Mouse (Mus musculus) forebrain, embryonic 15.5 days (tissue): ENCODE results near the gene Haus6. TPM values are rescaled to one million over a fixed set of nuclear protein-coding genes. Genes with fewer than 3 reads are reported as not detected.

ENCODE experiments used
- ATAC-seq: fragments of 200-750 bp; cut with Nextera tagmentation; replicated peaks from 2 replicates; pipeline ENCODE4 v1.8.0; 2017; ENCODE audit warnings: mild to moderate bottlenecking, moderate TSS enrichment, moderate library complexity
- H3K27ac ChIP-seq: fragments of 300-500 bp; sonication (generic); replicated peaks from 2 replicates; pipeline ENCODE4 v1.5.1; 2015; ENCODE audit warnings: mild to moderate bottlenecking, inconsistent platforms
- H3K27me3 ChIP-seq: fragments of 300-500 bp; sonication (generic); 2 replicates; pipeline ENCODE4 v1.6.1; 2015; ENCODE audit warnings: inconsistent platforms
- H3K36me3 ChIP-seq: fragments of 300-500 bp; sonication (generic); 2 replicates; pipeline ENCODE4 v1.6.1; 2015; ENCODE audit warnings: mild to moderate bottlenecking, inconsistent platforms
- H3K4me1 ChIP-seq: fragments of 300-500 bp; sonication (generic); 2 replicates; pipeline ENCODE4 v1.6.1; 2015; ENCODE audit warnings: inconsistent platforms
- H3K4me2 ChIP-seq: fragments of 300-500 bp; sonication (generic); replicated peaks from 2 replicates; pipeline ENCODE4 v1.6.1; 2015; ENCODE audit warnings: mild to moderate bottlenecking, inconsistent platforms
- H3K4me3 ChIP-seq: fragments of 300-500 bp; sonication (generic); 2 replicates; pipeline ENCODE4 v1.5.1; 2015; ENCODE audit warnings: mild to moderate bottlenecking, inconsistent platforms
- H3K9ac ChIP-seq: fragments of 300-500 bp; sonication (generic); replicated peaks from 2 replicates; pipeline ENCODE4 v1.6.1; 2015; ENCODE audit warnings: mild to moderate bottlenecking, inconsistent platforms
- H3K9me3 ChIP-seq: fragments of 300-500 bp; sonication (generic); 2 replicates; pipeline ENCODE4 v1.6.1; 2016; ENCODE audit warnings: inconsistent platforms
- WGBS: fragments of 180-500 bp; shearing (Covaris S2); methylation state at CpG from one replicate; pipeline ENCODE4 v1.1.7; 2015; ENCODE audit warnings: mixed read lengths; 5-methylcytosine and 5-hydroxymethylcytosine counted together
- polyA plus RNA-seq: library from polyadenylated mRNA; unstranded; fragments of >200 nt; fragmentation: Nextera tagmentation; extraction: Ambion mirVana; gene quantifications from 2 replicates; pipeline ENCODE4 v1.2.1, GENCODE M21; 2015

The Haus6 gene
- polyA plus RNA-seq, 1 experiment from 2014 or later = 12.3 TPM

DNA sequence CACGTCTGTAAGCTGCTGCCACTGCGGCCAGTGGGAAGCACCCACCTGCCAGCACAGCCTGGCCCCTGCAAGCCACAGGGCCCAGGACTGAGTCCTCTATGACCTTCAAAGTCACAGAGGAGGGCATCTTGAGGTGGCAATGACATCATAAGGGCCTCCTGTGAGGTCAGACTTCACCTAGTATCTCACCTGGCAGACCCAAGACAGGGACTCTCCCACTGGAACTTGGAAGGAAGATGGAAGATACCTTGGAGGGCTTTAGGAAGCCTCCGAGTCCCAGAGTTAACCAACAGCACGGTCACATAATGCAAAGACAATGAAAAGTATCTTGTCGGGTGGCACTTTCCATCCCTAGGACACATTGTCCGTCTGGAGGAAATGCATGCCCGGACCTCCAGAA lies 53.6 kb downstream of the Haus6 start, which contains the start of gene Saxo1:
Saxo1 (minus strand) TSS at position 101 of the 400 bp plus-strand sequence.
- no peak within 1 kb of the TSS for H3K4me3 ChIP-seq
- no peak for ATAC-seq
- H3K9me3 ChIP-seq = no peaks in the 10 kb centered on the region
- H3K9ac ChIP-seq = no peak within 1 kb of the TSS
- 93% methylated on average over 7 of the region's 7 CpGs for WGBS
- no peak within 1 kb of the TSS for H3K27ac ChIP-seq
- no peak within 1 kb of the TSS for H3K4me2 ChIP-seq
- no peaks in the 10 kb centered on the region for H3K36me3 ChIP-seq
- no peaks in the 10 kb centered on the region for H3K4me1 ChIP-seq
- no peaks in the 10 kb centered on the region for H3K27me3 ChIP-seq

DNA sequence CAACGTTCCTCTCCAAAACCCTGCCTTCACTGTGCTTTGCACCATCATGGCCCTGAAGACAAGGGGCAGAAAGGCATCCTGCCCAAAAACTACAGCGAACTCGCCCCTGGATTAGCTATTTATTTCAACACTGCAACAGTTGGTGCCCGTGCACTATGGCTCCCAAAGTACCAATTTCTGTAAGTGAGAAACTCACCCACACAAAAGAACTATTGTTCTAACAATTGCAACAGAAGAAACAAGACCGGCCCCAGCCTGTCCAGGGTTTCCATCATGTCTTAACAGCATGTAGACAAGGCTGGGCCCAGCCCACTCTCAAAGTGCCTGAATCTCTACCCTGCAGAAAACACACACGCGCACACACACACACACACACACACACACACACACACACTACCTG lies 54.5 kb downstream of the Haus6 start:
- ATAC-seq = no peak
- 62% methylated on average over 7 of the region's 7 CpGs for WGBS
- H3K27me3 ChIP-seq = no peaks in the 10 kb centered on the region

DNA sequence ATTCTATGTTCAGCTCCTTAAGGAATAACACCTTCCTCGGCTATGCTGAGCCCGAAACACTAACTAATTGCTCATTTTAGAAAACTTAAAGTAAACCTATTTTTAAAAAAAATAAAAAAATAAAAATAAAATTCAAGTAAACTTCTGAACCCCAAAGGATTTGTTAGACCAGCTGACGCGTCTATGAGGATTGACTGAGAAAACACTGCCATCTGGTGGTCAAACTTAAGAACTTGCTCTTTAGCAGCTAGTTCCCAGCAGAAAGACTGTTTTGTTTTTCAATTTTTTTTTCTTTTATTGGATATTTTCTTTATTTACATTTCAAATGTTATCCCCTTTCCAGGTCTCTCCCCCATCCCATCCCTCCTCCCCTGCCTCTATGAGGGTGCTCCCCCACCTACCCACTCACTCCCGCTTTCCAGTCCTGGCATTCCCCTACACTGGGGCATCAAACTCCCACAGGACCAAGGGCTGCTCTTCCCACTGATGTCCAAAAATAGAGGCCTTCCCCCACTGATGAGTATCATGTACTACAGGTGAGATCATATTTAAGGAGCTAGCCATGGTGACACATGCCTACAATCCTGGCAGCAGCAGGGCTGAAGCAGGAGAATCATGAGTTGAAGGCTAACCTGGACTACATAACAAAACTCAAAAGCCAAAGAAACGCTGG lies 56.7 kb downstream of the Haus6 start:
- Histone ChIP-seq H3K9me3 (no peaks in the 10 kb centered on the region), H3K27me3 (no peaks in the 10 kb centered on the region), H3K9ac (no peak overlapping the region), H3K4me2 (no peak overlapping the region), H3K36me3 (no peaks in the 10 kb centered on the region), H3K4me3 (no peak overlapping the region), H3K27ac (no peak overlapping the region), H3K4me1 (no peaks in the 10 kb centered on the region)
- 23% methylated on average over 6 of the region's 6 CpGs for WGBS
- ATAC-seq = peak; percentile 81

More for the DNA sequence above, 54.5 kb downstream of the Haus6 start:
- no peaks in the 10 kb centered on the region for H3K36me3 ChIP-seq
- H3K4me1 ChIP-seq = no peaks in the 10 kb centered on the region
- no peaks in the 10 kb centered on the region for H3K9me3 ChIP-seq
- H3K9ac ChIP-seq = no peak overlapping the region
- no peak overlapping the region for H3K4me3 ChIP-seq
- H3K27ac ChIP-seq = no peak overlapping the region
- no peak overlapping the region for H3K4me2 ChIP-seq

DNA sequence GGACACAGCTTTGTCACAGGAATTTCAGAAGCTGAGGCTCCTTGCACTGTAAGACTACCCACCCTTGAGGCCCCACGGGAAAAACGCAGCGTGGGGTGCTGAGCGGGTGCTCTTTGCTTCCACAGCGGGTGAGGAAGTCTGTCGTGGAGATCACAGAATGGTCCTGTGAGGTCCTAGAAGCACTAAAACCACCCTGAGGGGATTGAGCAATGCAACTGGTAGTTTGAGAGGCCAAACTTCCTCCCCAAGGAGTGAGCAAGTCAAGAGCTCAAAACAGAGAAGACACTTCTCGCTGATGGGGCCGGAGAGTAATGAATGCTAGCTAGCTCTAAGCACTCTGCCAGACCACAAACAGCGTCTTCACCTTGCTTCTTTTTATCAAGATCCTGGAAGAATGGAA lies 63.5 kb downstream of the Haus6 start:
- ATAC-seq = no peak
- Histone ChIP-seq H3K27ac (no peak overlapping the region), H3K9me3 (no peaks in the 10 kb centered on the region), H3K27me3 (no peaks in the 10 kb centered on the region), H3K4me1 (0 out of 2 replicates have a peak, but pooled peaks cover 5% of the 10 kb centered on the region), H3K4me3 (no peak overlapping the region), H3K9ac (no peak overlapping the region), H3K36me3 (no peaks in the 10 kb centered on the region), H3K4me2 (no peak overlapping the region)
- 89% methylated on average over 9 of the region's 9 CpGs for WGBS

DNA sequence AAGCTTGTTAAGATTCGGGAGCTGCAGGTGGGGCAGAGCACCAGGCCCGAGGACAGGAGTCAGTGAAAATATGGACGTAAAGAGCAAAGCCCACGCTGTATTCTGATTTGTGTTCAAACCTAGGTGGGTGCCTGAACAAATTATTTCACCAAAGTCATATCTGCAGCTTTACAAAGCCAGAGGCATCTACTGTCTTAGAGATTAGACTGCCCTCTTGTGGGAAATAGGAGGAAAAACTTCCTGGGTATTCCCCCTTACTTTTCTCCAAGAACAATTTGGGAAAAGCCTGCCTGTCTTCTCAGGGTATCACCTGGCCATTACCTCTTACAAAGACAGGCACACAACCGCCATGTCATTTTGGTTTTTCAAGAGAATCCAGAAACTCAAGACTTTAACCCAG lies 66.2 kb downstream of the Haus6 start:
- ATAC-seq = 0 out of 2 replicates have a peak, but pooled peaks have one; percentile 41
- Histone ChIP-seq H3K4me3 (no peak overlapping the region), H3K36me3 (no peaks in the 10 kb centered on the region), H3K27ac (no peak overlapping the region), H3K4me1 (0 out of 2 replicates have a peak, but pooled peaks cover 5% of the 10 kb centered on the region), H3K9me3 (no peaks in the 10 kb centered on the region), H3K4me2 (no peak overlapping the region), H3K27me3 (no peaks in the 10 kb centered on the region), H3K9ac (no peak overlapping the region)
- WGBS = 66% methylated on average over 5 of the region's 5 CpGs

DNA sequence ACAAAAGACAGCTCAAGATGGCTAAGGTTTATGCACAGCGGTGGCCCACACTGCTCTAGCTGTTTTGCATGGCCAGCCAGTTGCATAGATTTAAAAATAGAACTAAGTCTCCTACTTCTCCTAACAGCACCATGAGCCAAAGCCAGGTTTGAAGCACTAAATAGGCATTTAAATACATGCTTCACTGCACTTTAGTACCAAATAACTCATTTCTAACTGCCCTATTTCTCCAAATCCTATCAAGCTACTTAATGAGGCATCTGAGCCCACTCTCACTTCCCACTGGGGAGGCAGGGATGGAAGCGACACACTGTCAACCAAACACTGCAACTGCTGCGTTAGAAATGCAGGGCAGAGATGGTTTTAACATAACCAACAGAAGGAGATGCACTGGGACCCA lies 67.9 kb downstream of the Haus6 start:
- no peaks in the 10 kb centered on the region for H3K27me3 ChIP-seq
- H3K4me3 ChIP-seq = no peak overlapping the region
- no peaks in the 10 kb centered on the region for H3K36me3 ChIP-seq
- H3K9ac ChIP-seq = no peak overlapping the region
- H3K27ac ChIP-seq = no peak overlapping the region
- H3K4me1 ChIP-seq = 0 out of 2 replicates have a peak, but pooled peaks cover 5% of the 10 kb centered on the region
- WGBS = 33% methylated on average over 3 of the region's 3 CpGs
- no peaks in the 10 kb centered on the region for H3K9me3 ChIP-seq
- H3K4me2 ChIP-seq = no peak overlapping the region
- ATAC-seq = no peak

DNA sequence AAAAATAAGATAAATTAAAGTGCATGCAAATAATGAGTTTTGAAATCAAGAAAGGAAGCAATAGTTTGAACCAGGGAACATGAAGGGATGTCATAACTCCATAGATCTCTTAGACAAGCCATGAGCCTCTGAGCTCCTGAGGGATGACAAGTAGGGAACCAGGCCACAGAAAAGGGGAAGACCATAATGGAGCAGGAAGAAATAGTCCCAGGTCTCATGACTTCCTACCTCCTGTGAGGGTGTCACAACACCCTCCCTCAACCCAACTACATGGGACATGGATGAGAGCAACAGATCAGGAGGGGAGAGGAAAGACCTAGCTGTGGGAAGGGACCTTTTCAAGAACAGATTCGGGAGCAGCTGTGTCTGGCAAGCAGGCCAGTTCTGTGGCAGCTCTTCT lies 70.3 kb downstream of the Haus6 start:
- H3K4me1 ChIP-seq = 0 out of 2 replicates have a peak, but pooled peaks cover 5% of the 10 kb centered on the region
- H3K9me3 ChIP-seq = no peaks in the 10 kb centered on the region
- H3K9ac ChIP-seq = no peak overlapping the region
- ATAC-seq = no peak
- no peak overlapping the region for H3K27ac ChIP-seq
- H3K4me2 ChIP-seq = no peak overlapping the region
- no peaks in the 10 kb centered on the region for H3K36me3 ChIP-seq
- H3K4me3 ChIP-seq = no peak overlapping the region
- 86% methylated on average over 1 of the region's 1 CpGs for WGBS
- H3K27me3 ChIP-seq = no peaks in the 10 kb centered on the region

DNA sequence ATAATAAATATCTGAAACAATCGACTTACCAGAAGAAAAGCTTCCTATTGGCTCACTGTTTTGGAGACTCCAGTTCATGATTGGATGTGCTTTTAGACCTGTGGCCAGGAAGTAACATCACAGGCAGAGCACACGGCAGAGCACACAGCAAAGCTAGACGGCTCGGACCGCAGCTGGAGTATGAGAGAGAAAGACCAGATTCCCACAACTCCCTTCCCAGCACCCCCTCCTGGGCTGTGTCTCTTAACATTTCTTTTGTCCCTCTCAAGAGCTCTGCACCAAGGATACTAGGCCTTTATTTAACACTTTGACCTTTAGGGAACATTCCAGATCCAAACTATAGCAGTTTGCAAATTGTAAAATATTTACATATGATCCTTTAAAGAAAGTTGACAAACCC lies 72.9 kb downstream of the Haus6 start:
- 91% methylated on average over 5 of the region's 5 CpGs for WGBS
- no peaks in the 10 kb centered on the region for H3K36me3 ChIP-seq
- H3K4me2 ChIP-seq = no peak overlapping the region
- ATAC-seq = no peak
- no peak overlapping the region for H3K9ac ChIP-seq
- no peak overlapping the region for H3K27ac ChIP-seq
- H3K27me3 ChIP-seq = no peaks in the 10 kb centered on the region
- H3K9me3 ChIP-seq = no peaks in the 10 kb centered on the region
- no peak overlapping the region for H3K4me3 ChIP-seq
- H3K4me1 ChIP-seq = 0 out of 2 replicates have a peak, but pooled peaks cover 3% of the 10 kb centered on the region

DNA sequence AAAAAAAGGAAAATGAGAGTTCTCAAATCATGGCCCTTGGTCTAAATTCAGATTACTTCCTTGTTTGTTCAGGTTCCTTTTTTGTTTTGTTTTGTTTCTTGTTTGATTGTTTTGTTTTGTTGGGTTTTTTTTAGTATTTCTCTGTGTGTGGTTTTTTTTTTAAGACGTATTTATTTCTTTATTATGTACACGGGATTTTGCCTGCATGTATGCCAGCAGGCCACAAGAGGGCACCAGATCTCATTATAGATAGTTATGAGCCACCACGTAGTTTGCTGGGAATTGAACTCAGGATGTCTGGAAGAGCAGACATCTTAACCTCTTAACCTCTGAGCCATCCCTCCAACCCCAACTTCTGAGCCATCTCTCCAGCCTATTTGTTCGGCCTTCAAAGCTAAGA lies 73.9 kb downstream of the Haus6 start:
- Histone ChIP-seq H3K4me2 (no peak overlapping the region), H3K4me3 (no peak overlapping the region), H3K4me1 (no peaks in the 10 kb centered on the region), H3K9me3 (no peaks in the 10 kb centered on the region), H3K36me3 (no peaks in the 10 kb centered on the region), H3K27ac (no peak overlapping the region), H3K9ac (no peak overlapping the region), H3K27me3 (no peaks in the 10 kb centered on the region)
- WGBS = 46% methylated on average over 4 of the region's 4 CpGs
- no peak for ATAC-seq

DNA sequence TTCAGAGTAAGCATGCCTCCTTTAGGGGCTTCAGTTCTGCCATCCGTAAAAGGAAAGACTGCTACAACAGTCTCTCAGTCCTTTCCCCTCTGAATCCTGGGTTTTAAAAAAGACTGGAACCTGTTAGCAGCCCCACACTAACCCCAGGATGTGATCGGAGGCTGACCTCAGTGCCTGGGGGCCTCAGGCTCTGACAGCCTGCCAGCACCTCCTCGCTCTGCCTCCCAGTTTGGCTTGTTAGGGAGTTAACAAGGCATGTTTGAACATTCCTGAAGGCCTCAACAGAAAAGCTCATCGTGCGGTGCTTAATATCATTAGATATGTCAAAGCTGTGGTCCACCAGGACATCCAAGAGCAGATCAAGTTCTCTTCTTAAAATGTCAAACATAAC lies 77.8 kb downstream of the Haus6 start:
- H3K27ac ChIP-seq = no peak overlapping the region
- no peak overlapping the region for H3K4me3 ChIP-seq
- no peaks in the 10 kb centered on the region for H3K36me3 ChIP-seq
- H3K4me1 ChIP-seq = no peaks in the 10 kb centered on the region
- no peak overlapping the region for H3K4me2 ChIP-seq
- ATAC-seq = no peak
- H3K27me3 ChIP-seq = no peaks in the 10 kb centered on the region
- no peak overlapping the region for H3K9ac ChIP-seq
- no peaks in the 10 kb centered on the region for H3K9me3 ChIP-seq
- 66% methylated on average over 5 of the region's 5 CpGs for WGBS

DNA sequence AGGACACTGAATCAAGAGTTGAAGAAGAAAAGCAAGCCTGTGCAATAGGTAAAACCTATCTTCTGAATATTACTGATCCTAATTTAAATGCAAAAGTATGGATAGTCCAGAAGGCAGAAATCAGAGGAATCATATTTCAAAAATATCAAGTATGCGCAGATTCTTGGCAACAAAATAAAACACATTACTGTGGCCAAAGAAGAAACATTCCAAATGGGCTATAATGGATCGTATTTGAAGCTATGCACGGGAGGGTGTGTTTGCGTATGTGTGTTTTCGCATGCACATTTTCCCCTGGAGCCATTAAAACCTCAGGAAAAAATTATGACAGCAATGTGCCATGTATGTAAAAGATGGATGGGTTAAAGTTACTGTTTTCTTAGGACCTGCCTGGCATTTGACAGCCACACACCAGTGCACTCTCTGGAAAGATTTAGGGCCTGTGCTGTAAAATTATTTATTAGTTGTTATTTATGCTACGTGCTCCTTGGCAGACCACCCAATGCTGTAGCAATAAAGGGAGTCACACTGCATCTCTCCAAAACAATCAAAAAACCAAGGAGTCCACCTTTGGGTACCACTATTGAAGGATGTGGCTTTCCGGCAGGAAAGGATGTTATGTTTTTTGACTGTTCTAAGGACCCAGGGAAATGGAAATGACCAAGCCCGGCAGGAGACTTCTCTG lies 78.3 kb downstream of the Haus6 start:
- Histone ChIP-seq H3K4me3 (no peak overlapping the region), H3K9ac (no peak overlapping the region), H3K4me1 (no peaks in the 10 kb centered on the region), H3K4me2 (no peak overlapping the region), H3K27ac (no peak overlapping the region), H3K36me3 (no peaks in the 10 kb centered on the region), H3K27me3 (no peaks in the 10 kb centered on the region), H3K9me3 (no peaks in the 10 kb centered on the region)
- ATAC-seq = no peak
- 74% methylated on average over 8 of the region's 8 CpGs for WGBS

DNA sequence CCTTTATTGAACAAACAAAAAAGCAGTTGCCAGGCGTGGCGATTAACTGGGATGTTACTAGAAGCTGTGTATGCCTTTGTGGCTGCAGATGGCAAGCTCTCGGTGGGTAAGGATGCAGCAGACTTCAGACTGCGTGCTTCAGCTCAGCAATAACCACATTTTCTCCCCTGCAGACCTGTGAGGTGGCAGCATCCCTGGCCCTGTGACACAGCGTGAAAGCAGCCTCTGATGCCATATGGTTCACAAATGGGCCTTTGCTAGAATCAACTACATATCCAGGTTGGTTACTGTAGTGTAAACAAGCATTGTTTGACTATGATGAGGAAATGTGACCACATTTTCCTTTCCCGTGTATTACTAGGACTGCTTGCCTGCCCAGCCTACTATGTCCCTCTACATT lies 82.7 kb downstream of the Haus6 start:
- Histone ChIP-seq H3K9ac (no peak overlapping the region), H3K4me3 (no peak overlapping the region), H3K27me3 (no peaks in the 10 kb centered on the region), H3K9me3 (no peaks in the 10 kb centered on the region), H3K4me2 (no peak overlapping the region), H3K36me3 (no peaks in the 10 kb centered on the region), H3K4me1 (no peaks in the 10 kb centered on the region), H3K27ac (no peak overlapping the region)
- WGBS = 70% methylated on average over 6 of the region's 6 CpGs
- no peak for ATAC-seq
